Mouse (Mus musculus) neural tube, embryonic 11.5 days (tissue): ENCODE measurements at regions not wholly inside any gene's neighbourhood (a gene's known extent, or its start where the extent isn't known, plus 50 kb on each side); places are given as distances from the start of the nearest gene placed in this dataset.

Experiments used
- ATAC-seq: fragments of 200-750 bp; cut with Nextera tagmentation; 2 replicates; pipeline ENCODE4 v1.8.0; 2017; ENCODE audit warnings: moderate number of reproducible peaks, mild to moderate bottlenecking, moderate TSS enrichment, moderate library complexity; ENCODE audit not compliant: insufficient read depth, low FRiP score, low TSS enrichment
- DNase-seq: peaks from one replicate; pipeline ENCODE4 v3.0.0-alpha.2; 2015; ENCODE audit warnings: low spot score
- H3K27ac ChIP-seq: fragments of 300-500 bp; sonication (generic); 2 replicates; pipeline ENCODE4 v1.5.1; 2014; ENCODE audit warnings: low read depth, mild to moderate bottlenecking, low read length
- H3K27me3 ChIP-seq: fragments of 300-500 bp; sonication (generic); 2 replicates; pipeline ENCODE4 v1.6.1; 2014; ENCODE audit warnings: mild to moderate bottlenecking, low read length, mixed read lengths; ENCODE audit not compliant: control insufficient read depth, insufficient read depth
- H3K36me3 ChIP-seq: fragments of 300-500 bp; sonication (generic); 2 replicates; pipeline ENCODE4 v1.6.1; 2014; ENCODE audit warnings: mild to moderate bottlenecking, low read length, moderate library complexity, mixed read lengths; ENCODE audit not compliant: control insufficient read depth, insufficient read depth
- H3K4me1 ChIP-seq: fragments of 300-500 bp; sonication (generic); 2 replicates; pipeline ENCODE4 v1.6.1; 2014; ENCODE audit warnings: low read length, mixed read lengths; ENCODE audit not compliant: control insufficient read depth, insufficient read depth
- H3K4me2 ChIP-seq: fragments of 300-500 bp; sonication (generic); 2 replicates; pipeline ENCODE4 v1.6.1; 2014; ENCODE audit warnings: low read depth, mild to moderate bottlenecking, moderate library complexity
- H3K4me3 ChIP-seq: fragments of 300-500 bp; sonication (generic); 2 replicates; pipeline ENCODE4 v1.5.1; 2014; ENCODE audit warnings: low read depth, low read length
- H3K9ac ChIP-seq: fragments of 300-500 bp; sonication (generic); 2 replicates; pipeline ENCODE4 v1.6.1; 2014; ENCODE audit warnings: mild to moderate bottlenecking, low read length
- H3K9me3 ChIP-seq: fragments of 300-500 bp; sonication (generic); 2 replicates; pipeline ENCODE4 v1.6.1; 2016; ENCODE audit warnings: low read length; ENCODE audit not compliant: control insufficient read depth
- WGBS: fragments of 180-500 bp; shearing (Covaris S2); extraction: QIAGEN DNeasy Blood & Tissue Kit; methylation state at CpG from one replicate; pipeline ENCODE4 v1.1.7; 2014; 5-methylcytosine and 5-hydroxymethylcytosine counted together

- H3K27me3 ChIP-seq, result no peaks in the 10 kb centered on the region
- DNase-seq, result no peak
- H3K9ac ChIP-seq, result no peak overlapping the region
- H3K4me3 ChIP-seq, result no peak overlapping the region
- no peaks in the 10 kb centered on the region for H3K4me1 ChIP-seq
- H3K27ac ChIP-seq, result no peak overlapping the region
- no peak overlapping the region for H3K4me2 ChIP-seq
- ATAC-seq, result no peak
- no peaks in the 10 kb centered on the region for H3K9me3 ChIP-seq
- no peaks in the 10 kb centered on the region for H3K36me3 ChIP-seq
These were observed 288.9 kb downstream of the C1d start for GRCm38 (mm10) chr11:17546286-17546685.

- Histone ChIP-seq H3K27ac (no peak overlapping the region), H3K36me3 (no peaks in the 10 kb centered on the region), H3K4me3 (no peak overlapping the region), H3K4me2 (no peak overlapping the region), H3K4me1 (no peaks in the 10 kb centered on the region), H3K9me3 (no peaks in the 10 kb centered on the region), H3K9ac (no peak overlapping the region), H3K27me3 (no peaks in the 10 kb centered on the region)
- WGBS, result 81% methylated on average over 5 of the region's 5 CpGs
- ATAC-seq, result peak; percentile 45; the same call in 1 of the 2 replicates
- DNase-seq, result no peak
These were observed 291.8 kb downstream of the C1d start for GRCm38 (mm10) chr11:17549148-17549547.

- H3K27me3 ChIP-seq, result no peaks in the 10 kb centered on the region
- no peak overlapping the region for H3K4me3 ChIP-seq
- no peak for DNase-seq
- no peak overlapping the region for H3K4me2 ChIP-seq
- ATAC-seq, result no peak
- H3K36me3 ChIP-seq, result no peaks in the 10 kb centered on the region
- no peaks in the 10 kb centered on the region for H3K4me1 ChIP-seq
- no peaks in the 10 kb centered on the region for H3K9me3 ChIP-seq
- no peak overlapping the region for H3K27ac ChIP-seq
- H3K9ac ChIP-seq, result no peak overlapping the region
- WGBS, result 68% methylated on average over 3 of the region's 3 CpGs
These were observed 297.9 kb downstream of the C1d start for GRCm38 (mm10) chr11:17555276-17555675.

GRCm38 (mm10) chr11:17591780-17592487, 334.6 kb downstream of the C1d start:
- ATAC-seq, result no peak
- 75% methylated on average over 3 of the region's 3 CpGs for WGBS
- no peaks in the 10 kb centered on the region for H3K36me3 ChIP-seq
- H3K9me3 ChIP-seq, result no peaks in the 10 kb centered on the region
- no peaks in the 10 kb centered on the region for H3K4me1 ChIP-seq
- H3K4me3 ChIP-seq, result no peak overlapping the region
- no peaks in the 10 kb centered on the region for H3K27me3 ChIP-seq
- DNase-seq, result no peak
- H3K27ac ChIP-seq, result no peak overlapping the region
- no peak overlapping the region for H3K9ac ChIP-seq
- no peak overlapping the region for H3K4me2 ChIP-seq

- WGBS, result 81% methylated on average over 6 of the region's 6 CpGs
- no peaks in the 10 kb centered on the region for H3K36me3 ChIP-seq
- no peak overlapping the region for H3K9ac ChIP-seq
- H3K4me2 ChIP-seq, result no peak overlapping the region
- ATAC-seq (no peak), DNase-seq (no peak)
- no peaks in the 10 kb centered on the region for H3K27me3 ChIP-seq
- H3K4me1 ChIP-seq, result no peaks in the 10 kb centered on the region
- H3K9me3 ChIP-seq, result no peaks in the 10 kb centered on the region
- H3K27ac ChIP-seq, result no peak overlapping the region
- H3K4me3 ChIP-seq, result no peak overlapping the region
These were observed 346.5 kb downstream of the C1d start for GRCm38 (mm10) chr11:17603726-17604493.

GRCm38 (mm10) chr11:17620462-17621248, 333.0 kb downstream of the Etaa1 start:
- WGBS, result 80% methylated on average over 3 of the region's 3 CpGs

GRCm38 (mm10) chr11:17629541-17630171, 324.0 kb downstream of the Etaa1 start:
- no peak overlapping the region for H3K4me2 ChIP-seq
- H3K27ac ChIP-seq, result no peak overlapping the region
- no peaks in the 10 kb centered on the region for H3K27me3 ChIP-seq
- no peak overlapping the region for H3K9ac ChIP-seq
- no peaks in the 10 kb centered on the region for H3K36me3 ChIP-seq
- 65% methylated on average over 2 of the region's 2 CpGs for WGBS
- H3K4me1 ChIP-seq, result no peaks in the 10 kb centered on the region; the same call in 1 of the 2 replicates
- H3K9me3 ChIP-seq, result no peaks in the 10 kb centered on the region
- H3K4me3 ChIP-seq, result no peak overlapping the region
- peak; percentile 27 for DNase-seq
- no peak; the same call in 1 of the 2 replicates for ATAC-seq

More at GRCm38 (mm10) chr11:17620462-17621248, 333.0 kb downstream of the Etaa1 start:
- Histone ChIP-seq H3K36me3 (no peaks in the 10 kb centered on the region), H3K9ac (no peak overlapping the region), H3K4me1 (no peaks in the 10 kb centered on the region), H3K27ac (no peak overlapping the region), H3K4me3 (no peak overlapping the region), H3K4me2 (no peak overlapping the region), H3K27me3 (no peaks in the 10 kb centered on the region), H3K9me3 (no peaks in the 10 kb centered on the region)
- ATAC-seq (no peak), DNase-seq (no peak)

GRCm38 (mm10) chr11:17630172-17630553, 323.5 kb downstream of the Etaa1 start:
- Histone ChIP-seq H3K4me3 (no peak overlapping the region), H3K27me3 (no peaks in the 10 kb centered on the region), H3K9me3 (no peaks in the 10 kb centered on the region), H3K36me3 (no peaks in the 10 kb centered on the region), H3K9ac (no peak overlapping the region), H3K4me1 (no peaks in the 10 kb centered on the region; the same call in 1 of the 2 replicates), H3K4me2 (no peak overlapping the region), H3K27ac (no peak overlapping the region)
- no CpG with 5 or more reads among the region's 1 CpGs for WGBS
- no peak for ATAC-seq
- DNase-seq, result no peak
